Mouse (Mus musculus) hindbrain, postnatal 0 days (tissue): ENCODE measurements around the gene Dlgap1. TPM values are rescaled to one million over a fixed set of nuclear protein-coding genes. Genes with fewer than 3 reads are reported as not detected.

Experiments
- ATAC-seq: fragments of 200-750 bp; cut with Nextera tagmentation; 2 replicates; pipeline ENCODE4 v1.8.0; 2017; ENCODE audit warnings: mild to moderate bottlenecking, moderate TSS enrichment, moderate library complexity
- DNase-seq: peaks from one replicate; pipeline ENCODE4 v3.0.0-alpha.2; 2015; ENCODE audit warnings: low spot score
- H3K27ac ChIP-seq: fragments of 300-500 bp; sonication (generic); 2 replicates; pipeline ENCODE4 v1.5.1; 2014; ENCODE audit warnings: mild to moderate bottlenecking
- H3K27me3 ChIP-seq: fragments of 300-500 bp; sonication (generic); 2 replicates; pipeline ENCODE4 v1.6.1; 2014; ENCODE audit warnings: low read length, mixed read lengths; ENCODE audit not compliant: insufficient read depth
- H3K36me3 ChIP-seq: fragments of 300-500 bp; sonication (generic); 2 replicates; pipeline ENCODE4 v1.6.1; 2014; ENCODE audit warnings: low read length, mixed read lengths; ENCODE audit not compliant: insufficient read depth
- H3K4me1 ChIP-seq: fragments of 300-500 bp; sonication (generic); 2 replicates; pipeline ENCODE4 v1.6.1; 2014; ENCODE audit warnings: antibody characterized with exemption, low read length, mixed read lengths; ENCODE audit not compliant: insufficient read depth
- H3K4me2 ChIP-seq: fragments of 300-500 bp; sonication (generic); 2 replicates; pipeline ENCODE4 v1.6.1; 2014; ENCODE audit warnings: low read depth, mild to moderate bottlenecking, low read length, moderate library complexity, mixed read lengths
- H3K4me3 ChIP-seq: fragments of 300-500 bp; sonication (generic); 2 replicates; pipeline ENCODE4 v1.5.1; 2014; ENCODE audit warnings: low read length
- H3K9ac ChIP-seq: fragments of 300-500 bp; sonication (generic); replicated peaks from 2 replicates; pipeline ENCODE4 v1.6.1; 2014; ENCODE audit warnings: mild to moderate bottlenecking, low read length, moderate library complexity, mixed read lengths
- H3K9me3 ChIP-seq: fragments of 300-500 bp; sonication (generic); 2 replicates; pipeline ENCODE4 v1.6.1; 2016; ENCODE audit warnings: low read length, mixed read lengths
- CTCF ChIP-seq: IDR thresholded peaks from 2 replicates; pipeline ENCODE4 v1.5.1; 2016; ENCODE audit warnings: antibody characterized with exemption, control low read depth, low read depth
- WGBS: fragments of 180-500 bp; shearing (Covaris S2); extraction: QIAGEN DNeasy Blood & Tissue Kit; methylation state at CpG from one replicate; pipeline ENCODE4 v1.1.7; 2014; 5-methylcytosine and 5-hydroxymethylcytosine counted together
- polyA plus RNA-seq: library from polyadenylated mRNA; unstranded; fragments of >200 nt; fragmentation: Nextera tagmentation; extraction: Ambion mirVana; gene quantifications from 2 replicates; pipeline ENCODE4 v1.2.1, GENCODE M21; 2015
- total RNA-seq: library from RNA; depleted of rRNA; stranded (reverse); fragments of >200 nt; gene quantifications from 2 replicates; pipeline ENCODE4 v1.2.3, GENCODE M21; 2014

Dlgap1 gene
- total and polyA plus RNA-seq, 2 experiments from 2014 or later = 33.8 to 117 TPM

DNA sequence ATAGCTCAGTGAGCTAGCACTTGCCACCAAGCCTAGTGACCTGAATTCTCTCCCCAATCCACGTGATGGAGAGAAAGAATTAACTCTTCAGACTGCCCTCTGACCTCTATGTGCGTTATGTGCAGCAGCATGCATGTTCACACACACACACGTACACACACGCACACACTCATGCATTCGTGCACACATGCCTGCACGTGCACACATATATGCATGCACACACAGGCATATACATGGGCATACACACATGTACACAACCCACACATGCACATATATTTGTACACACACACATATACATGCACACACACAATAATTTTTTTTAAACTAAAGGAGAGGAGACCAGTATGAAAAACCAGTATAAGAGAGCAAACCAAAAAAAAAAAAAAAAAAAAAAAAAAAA is 465.7 kb downstream of the Dlgap1 start:
- WGBS = 88% methylated on average over 6 of the region's 6 CpGs
- Histone ChIP-seq H3K9me3 (no peaks in the 10 kb centered on the region), H3K27ac (no peak overlapping the region), H3K27me3 (no peaks in the 10 kb centered on the region), H3K9ac (no peak overlapping the region), H3K4me3 (no peak overlapping the region), H3K4me1 (no peaks in the 10 kb centered on the region), H3K36me3 (no peaks in the 10 kb centered on the region), H3K4me2 (no peak overlapping the region)
- ATAC-seq (no peak), DNase-seq (no peak)
- TF ChIP-seq CTCF = no peak

DNA sequence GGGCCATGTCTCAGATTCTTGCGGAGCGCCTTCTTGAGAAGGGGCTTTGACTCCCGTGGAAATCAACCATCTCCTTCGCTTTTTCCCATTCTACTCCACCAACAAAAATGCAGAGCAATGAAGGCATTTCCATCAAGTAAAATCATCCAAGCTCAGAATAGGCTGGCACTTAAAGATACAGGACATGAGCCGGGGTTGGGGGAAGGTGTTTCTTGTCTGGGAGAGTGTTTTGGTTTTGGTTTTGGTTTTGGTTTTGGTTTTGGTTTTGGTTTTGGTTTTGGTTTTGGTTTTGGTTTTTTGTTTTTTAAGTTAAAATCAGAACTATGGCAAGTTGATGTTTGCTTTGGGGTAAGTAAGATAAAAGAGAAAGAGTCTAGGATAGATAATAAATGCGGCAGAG is 466.7 kb downstream of the Dlgap1 start:
- no peak overlapping the region for H3K27ac ChIP-seq
- no peak for TF ChIP-seq CTCF
- no peaks in the 10 kb centered on the region for H3K9me3 ChIP-seq
- WGBS = 87% methylated on average over 6 of the region's 6 CpGs
- no peaks in the 10 kb centered on the region for H3K4me1 ChIP-seq
- DNase-seq = no peak
- H3K4me3 ChIP-seq = no peak overlapping the region
- no peak for ATAC-seq
- H3K27me3 ChIP-seq = no peaks in the 10 kb centered on the region
- H3K9ac ChIP-seq = no peak overlapping the region
- H3K4me2 ChIP-seq = no peak overlapping the region
- H3K36me3 ChIP-seq = no peaks in the 10 kb centered on the region

DNA sequence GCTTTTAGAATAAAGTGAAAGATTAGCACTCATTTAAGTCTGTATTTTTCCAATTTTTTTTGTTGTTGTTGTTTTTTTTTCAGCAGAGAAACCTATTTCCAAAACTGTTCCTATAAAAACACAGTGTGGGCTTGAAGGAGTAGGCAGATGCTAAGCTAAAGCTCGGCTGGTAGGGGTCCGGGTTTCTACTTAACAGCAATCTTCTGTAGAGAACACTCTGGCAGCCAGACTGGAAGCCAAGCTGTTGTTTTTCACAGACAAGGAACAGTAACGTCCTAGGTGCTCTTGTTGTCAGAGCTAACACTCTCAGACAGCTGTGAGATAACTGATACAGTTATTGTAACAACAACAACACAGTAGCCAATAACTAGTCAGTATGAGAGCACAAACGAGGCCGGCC is 468.4 kb downstream of the Dlgap1 start:
- H3K4me1 ChIP-seq = no peaks in the 10 kb centered on the region
- H3K4me3 ChIP-seq = no peak overlapping the region
- 66% methylated on average over 5 of the region's 5 CpGs for WGBS
- H3K9ac ChIP-seq = no peak overlapping the region
- no peaks in the 10 kb centered on the region for H3K27me3 ChIP-seq
- no peak overlapping the region for H3K4me2 ChIP-seq
- H3K27ac ChIP-seq = no peak overlapping the region
- DNase-seq (peak; percentile 18), ATAC-seq (no peak)
- H3K9me3 ChIP-seq = no peaks in the 10 kb centered on the region
- no peak for TF ChIP-seq CTCF
- no peaks in the 10 kb centered on the region for H3K36me3 ChIP-seq

DNA sequence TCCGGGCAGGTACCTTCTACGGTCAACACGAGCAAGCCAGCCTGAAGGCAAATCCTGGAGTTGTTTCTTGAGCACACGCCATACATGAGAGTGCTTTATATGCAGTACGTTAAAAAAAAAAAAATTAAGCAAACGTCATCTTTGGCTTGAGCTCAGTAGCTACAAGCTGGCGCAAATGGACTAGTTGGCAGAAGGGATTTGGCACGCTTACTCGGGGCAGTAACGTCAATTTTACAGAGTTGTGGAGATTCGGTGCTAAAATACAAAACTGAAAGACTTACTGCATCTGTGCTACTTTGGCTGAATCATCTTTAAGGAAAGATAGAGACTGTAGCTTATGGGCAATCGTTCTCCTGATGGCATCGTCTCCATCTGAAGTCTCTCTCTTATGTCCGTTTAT is 474.1 kb downstream of the Dlgap1 start:
- WGBS = 66% methylated on average over 14 of the region's 14 CpGs
- no peak overlapping the region for H3K4me2 ChIP-seq
- peak; percentile 32; the same call in 1 of the 2 replicates for ATAC-seq
- no peaks in the 10 kb centered on the region for H3K9me3 ChIP-seq
- H3K27ac ChIP-seq = no peak overlapping the region
- H3K27me3 ChIP-seq = no peaks in the 10 kb centered on the region
- no peaks in the 10 kb centered on the region for H3K36me3 ChIP-seq
- TF ChIP-seq CTCF = no peak
- DNase-seq = peak; percentile 71
- no peak overlapping the region for H3K4me3 ChIP-seq
- H3K9ac ChIP-seq = no peak overlapping the region
- no peaks in the 10 kb centered on the region for H3K4me1 ChIP-seq

- ATAC-seq (no peak), DNase-seq (no peak)
- no peak overlapping the region for H3K4me3 ChIP-seq
- no peak overlapping the region for H3K4me2 ChIP-seq
- H3K9ac ChIP-seq = no peak overlapping the region
- H3K36me3 ChIP-seq = no peaks in the 10 kb centered on the region
- 83% methylated on average over 8 of the region's 8 CpGs for WGBS
- H3K27ac ChIP-seq = no peak overlapping the region
- H3K9me3 ChIP-seq = no peaks in the 10 kb centered on the region
- H3K27me3 ChIP-seq = no peaks in the 10 kb centered on the region
- no peaks in the 10 kb centered on the region for H3K4me1 ChIP-seq
- no peak for TF ChIP-seq CTCF
These were observed 477.6 kb downstream of the Dlgap1 start for GRCm38 (mm10) chr17:70446451-70446850.

DNA sequence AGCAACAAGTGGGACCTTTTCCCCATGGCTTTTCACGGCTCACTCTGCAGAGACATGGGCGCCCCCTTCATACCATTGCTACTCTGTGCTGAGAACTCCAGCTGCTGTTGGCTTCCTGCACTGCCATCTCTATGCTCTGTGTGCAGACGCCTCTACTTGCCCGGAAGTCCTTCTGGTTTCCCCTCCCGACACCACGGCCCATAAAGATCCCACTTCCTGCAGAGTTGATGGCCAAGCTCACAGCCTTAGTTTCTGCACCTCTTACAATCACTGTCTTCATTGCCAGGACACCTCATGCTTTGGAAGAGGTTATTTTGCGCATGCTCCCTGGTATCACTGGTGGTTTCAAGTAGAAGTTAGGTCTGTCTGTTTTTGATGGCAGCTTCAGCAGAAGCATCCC is 486.2 kb downstream of the Dlgap1 start:
- 89% methylated on average over 7 of the region's 7 CpGs for WGBS
- Histone ChIP-seq H3K4me3 (no peak overlapping the region), H3K4me2 (no peak overlapping the region), H3K27me3 (no peaks in the 10 kb centered on the region), H3K27ac (no peak overlapping the region), H3K36me3 (no peaks in the 10 kb centered on the region), H3K4me1 (no peaks in the 10 kb centered on the region), H3K9ac (no peak overlapping the region), H3K9me3 (no peaks in the 10 kb centered on the region)
- DNase-seq (no peak), ATAC-seq (no peak)
- TF ChIP-seq CTCF = no peak

DNA sequence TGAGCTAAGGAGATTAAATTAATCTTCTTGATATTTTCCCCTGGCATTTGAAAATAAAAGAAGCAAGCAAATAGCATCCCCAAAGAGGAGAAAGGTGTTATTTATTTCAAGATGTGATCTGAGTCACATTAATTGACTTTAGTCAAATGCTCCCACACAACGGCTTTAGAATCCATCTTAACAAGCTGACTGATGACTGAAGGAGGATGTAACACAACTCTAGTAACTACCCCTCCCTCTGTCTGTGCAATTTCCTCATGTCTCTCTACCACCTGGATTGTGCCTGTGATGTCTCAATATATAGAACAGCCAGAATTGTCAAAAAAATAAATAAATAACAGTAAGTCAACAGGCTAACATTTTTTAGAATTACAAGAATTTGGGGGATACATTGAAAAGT is 488.2 kb downstream of the Dlgap1 start:
- H3K27ac ChIP-seq = no peak overlapping the region
- no peak for TF ChIP-seq CTCF
- no peak for DNase-seq
- no peak overlapping the region for H3K4me3 ChIP-seq
- no peak overlapping the region for H3K9ac ChIP-seq
- WGBS = 76% methylated on average over 1 of the region's 1 CpGs
- H3K36me3 ChIP-seq = no peaks in the 10 kb centered on the region
- no peaks in the 10 kb centered on the region for H3K27me3 ChIP-seq
- H3K4me1 ChIP-seq = no peaks in the 10 kb centered on the region
- no peak for ATAC-seq
- no peaks in the 10 kb centered on the region for H3K9me3 ChIP-seq
- no peak overlapping the region for H3K4me2 ChIP-seq
